Mouse (Mus musculus): ENCODE data around the gene Klhl20. TPM values are rescaled to one million over a fixed set of nuclear protein-coding genes. Genes with fewer than 3 reads are reported as not detected.
A peak's percentile ranks its signal among the peaks of the same experiment; 100 is the strongest.
"Not testable (repeated sequence)": the region's sequence is repeated elsewhere in the genome, so short reads cannot be mapped to it uniquely, and the experiment has no call there.

Gene Klhl20
- polyA plus RNA-seq (2015; fragmentation: Nextera tagmentation; extraction: Ambion mirVana) = 22.4 and 23.4 TPM in 2 replicates

GRCm38 (mm10) chr1:161130726-161131664 is at the start of gene Klhl20:
Gene Klhl20, minus strand, starts transcription at chr1:161131511.
- H3K4me1 ChIP-seq (replicated peaks; ENCODE audit: control insufficient read depth, insufficient read depth, low read length) = peaks cover 13% of the 10 kb centered on the region
- H3K27ac ChIP-seq (ENCODE audit: low read length) = peak within 1 kb of the TSS; percentile 82
- peak; percentile 99 for ATAC-seq
- no peaks in the 10 kb centered on the region for H3K9me3 ChIP-seq (ENCODE audit: control insufficient read depth, low read length)
- no peaks in the 10 kb centered on the region for H3K36me3 ChIP-seq (ENCODE audit: control insufficient read depth, insufficient read depth)
- peak within 1 kb of the TSS; percentile 95 for H3K4me3 ChIP-seq (replicated peaks; ENCODE audit: low read length)
- WGBS = 2% methylated on average over 41 of the region's 41 CpGs
- no peaks in the 10 kb centered on the region for H3K27me3 ChIP-seq (replicated peaks; ENCODE audit: control insufficient read depth, insufficient read depth, low read length)
- H3K4me2 ChIP-seq (ENCODE audit: low read length) = peak within 1 kb of the TSS; percentile 88
- H3K9ac ChIP-seq (replicated peaks; ENCODE audit: low read depth, low read length) = peak within 1 kb of the TSS; percentile 79

- Histone ChIP-seq H3K27me3 (replicated peaks; ENCODE audit: control insufficient read depth, insufficient read depth, low read length) (no peaks in the 10 kb centered on the region), H3K36me3 (ENCODE audit: control insufficient read depth, insufficient read depth) (no peaks in the 10 kb centered on the region), H3K4me1 (replicated peaks; ENCODE audit: control insufficient read depth, insufficient read depth, low read length) (no peaks in the 10 kb centered on the region), H3K4me2 (ENCODE audit: low read length) (no peak overlapping the region), H3K27ac (ENCODE audit: low read length) (no peak overlapping the region), H3K4me3 (replicated peaks; ENCODE audit: low read length) (no peak overlapping the region), H3K9me3 (ENCODE audit: control insufficient read depth, low read length) (peaks cover 6% of the 10 kb centered on the region), H3K9ac (replicated peaks; ENCODE audit: low read depth, low read length) (no peak overlapping the region)
- WGBS = 57% methylated on average over 8 of the region's 8 CpGs
- ATAC-seq = no peak
These were observed 49.4 kb upstream of the Klhl20 start for GRCm38 (mm10) chr1:161180674-161181073.

- under 1% methylated on average over 40 of the region's 40 CpGs for WGBS
- ATAC-seq = peak; percentile 98
- H3K4me2 ChIP-seq (ENCODE audit: low read length) = peak overlapping the region; percentile 68
- no peaks in the 10 kb centered on the region for H3K9me3 ChIP-seq (ENCODE audit: control insufficient read depth, low read length)
- peak overlapping the region; percentile 61 for H3K9ac ChIP-seq (replicated peaks; ENCODE audit: low read depth, low read length)
- peaks cover 3% of the 10 kb centered on the region for H3K4me1 ChIP-seq (replicated peaks; ENCODE audit: control insufficient read depth, insufficient read depth, low read length)
- H3K27me3 ChIP-seq (replicated peaks; ENCODE audit: control insufficient read depth, insufficient read depth, low read length) = peaks cover 2% of the 10 kb centered on the region; the same call in 1 of the 2 replicates
- H3K27ac ChIP-seq (ENCODE audit: low read length) = no peak overlapping the region
- H3K36me3 ChIP-seq (ENCODE audit: control insufficient read depth, insufficient read depth) = no peaks in the 10 kb centered on the region
- peak overlapping the region; percentile 47 for H3K4me3 ChIP-seq (replicated peaks; ENCODE audit: low read length)
These were observed 39.3 kb upstream of the Klhl20 start for GRCm38 (mm10) chr1:161170651-161171050.

- Histone ChIP-seq H3K9me3 (ENCODE audit: control insufficient read depth, low read length) (no peaks in the 10 kb centered on the region), H3K27ac (ENCODE audit: low read length) (no peak overlapping the region), H3K9ac (replicated peaks; ENCODE audit: low read depth, low read length) (no peak overlapping the region), H3K36me3 (ENCODE audit: control insufficient read depth, insufficient read depth) (no peaks in the 10 kb centered on the region), H3K27me3 (replicated peaks; ENCODE audit: control insufficient read depth, insufficient read depth, low read length) (no peaks in the 10 kb centered on the region), H3K4me3 (replicated peaks; ENCODE audit: low read length) (no peak overlapping the region), H3K4me2 (ENCODE audit: low read length) (no peak overlapping the region), H3K4me1 (replicated peaks; ENCODE audit: control insufficient read depth, insufficient read depth, low read length) (no peaks in the 10 kb centered on the region)
- no peak for ATAC-seq
- WGBS = 78% methylated on average over 4 of the region's 4 CpGs
These were observed 29.0 kb upstream of the Klhl20 start for GRCm38 (mm10) chr1:161160266-161160665.

- Histone ChIP-seq H3K4me3 (replicated peaks; ENCODE audit: low read length) (no peak within 1 kb of the TSS), H3K27me3 (replicated peaks; ENCODE audit: control insufficient read depth, insufficient read depth, low read length) (no peaks in the 10 kb centered on the region), H3K9me3 (ENCODE audit: control insufficient read depth, low read length) (no peaks in the 10 kb centered on the region), H3K4me1 (replicated peaks; ENCODE audit: control insufficient read depth, insufficient read depth, low read length) (no peaks in the 10 kb centered on the region), H3K36me3 (ENCODE audit: control insufficient read depth, insufficient read depth) (no peaks in the 10 kb centered on the region), H3K27ac (ENCODE audit: low read length) (no peak within 1 kb of the TSS), H3K9ac (replicated peaks; ENCODE audit: low read depth, low read length) (no peak within 1 kb of the TSS), H3K4me2 (ENCODE audit: low read length) (no peak within 1 kb of the TSS)
- 79% methylated on average over 3 of the region's 3 CpGs for WGBS
- no peak for ATAC-seq
These were observed 27.9 kb upstream of the Klhl20 start, which contains the start of gene Tex50 for GRCm38 (mm10) chr1:161159214-161159613. Gene Tex50, minus strand, starts transcription at chr1:161159314.

- no peak overlapping the region for H3K27ac ChIP-seq (ENCODE audit: low read length)
- no peaks in the 10 kb centered on the region for H3K4me1 ChIP-seq (replicated peaks; ENCODE audit: control insufficient read depth, insufficient read depth, low read length)
- no peak for ATAC-seq
- H3K27me3 ChIP-seq (replicated peaks; ENCODE audit: control insufficient read depth, insufficient read depth, low read length) = no peaks in the 10 kb centered on the region
- H3K4me3 ChIP-seq (replicated peaks; ENCODE audit: low read length) = no peak overlapping the region
- H3K4me2 ChIP-seq (ENCODE audit: low read length) = no peak overlapping the region
- H3K9ac ChIP-seq (replicated peaks; ENCODE audit: low read depth, low read length) = no peak overlapping the region
- H3K36me3 ChIP-seq (ENCODE audit: control insufficient read depth, insufficient read depth) = no peaks in the 10 kb centered on the region
- no peaks in the 10 kb centered on the region for H3K9me3 ChIP-seq (ENCODE audit: control insufficient read depth, low read length)
- WGBS = 73% methylated on average over 10 of the region's 10 CpGs
These were observed 25.2 kb upstream of the Klhl20 start for GRCm38 (mm10) chr1:161156546-161156945.

GRCm38 (mm10) chr1:161151098-161151497 is 19.8 kb upstream of the Klhl20 start:
- Histone ChIP-seq H3K27ac (ENCODE audit: low read length) (no peak overlapping the region), H3K9ac (replicated peaks; ENCODE audit: low read depth, low read length) (no peak overlapping the region), H3K27me3 (replicated peaks; ENCODE audit: control insufficient read depth, insufficient read depth, low read length) (no peaks in the 10 kb centered on the region), H3K4me2 (ENCODE audit: low read length) (no peak overlapping the region; the same call in 1 of the 2 replicates), H3K4me3 (replicated peaks; ENCODE audit: low read length) (no peak overlapping the region), H3K36me3 (ENCODE audit: control insufficient read depth, insufficient read depth) (no peaks in the 10 kb centered on the region), H3K9me3 (ENCODE audit: control insufficient read depth, low read length) (no peaks in the 10 kb centered on the region), H3K4me1 (replicated peaks; ENCODE audit: control insufficient read depth, insufficient read depth, low read length) (0 out of 2 replicates have a peak, but pooled peaks cover 3% of the 10 kb centered on the region)
- 36% methylated on average over 6 of the region's 6 CpGs for WGBS
- no peak for ATAC-seq

- H3K27me3 ChIP-seq (replicated peaks; ENCODE audit: control insufficient read depth, insufficient read depth, low read length) = no peaks in the 10 kb centered on the region
- no peak overlapping the region for H3K27ac ChIP-seq (ENCODE audit: low read length)
- WGBS = 73% methylated on average over 2 of the region's 2 CpGs
- H3K4me1 ChIP-seq (replicated peaks; ENCODE audit: control insufficient read depth, insufficient read depth, low read length) = peaks cover 6% of the 10 kb centered on the region
- no peaks in the 10 kb centered on the region for H3K36me3 ChIP-seq (ENCODE audit: control insufficient read depth, insufficient read depth)
- H3K9ac ChIP-seq (replicated peaks; ENCODE audit: low read depth, low read length) = no peak overlapping the region
- H3K4me3 ChIP-seq (replicated peaks; ENCODE audit: low read length) = no peak overlapping the region
- H3K9me3 ChIP-seq (ENCODE audit: control insufficient read depth, low read length) = no peaks in the 10 kb centered on the region
- no peak overlapping the region for H3K4me2 ChIP-seq (ENCODE audit: low read length)
- ATAC-seq = no peak
These were observed 16.6 kb upstream of the Klhl20 start for GRCm38 (mm10) chr1:161147888-161148287.

GRCm38 (mm10) chr1:161145611-161146010 is 14.3 kb upstream of the Klhl20 start:
- WGBS = 86% methylated on average over 8 of the region's 8 CpGs

More at GRCm38 (mm10) chr1:161145611-161146010, 14.3 kb upstream of the Klhl20 start:
- H3K9ac ChIP-seq (replicated peaks; ENCODE audit: low read depth, low read length); H3K4me3 ChIP-seq (replicated peaks; ENCODE audit: low read length); ATAC-seq; H3K27me3 ChIP-seq (replicated peaks; ENCODE audit: control insufficient read depth, insufficient read depth, low read length); H3K9me3 ChIP-seq (ENCODE audit: control insufficient read depth, low read length); H3K27ac ChIP-seq (ENCODE audit: low read length); H3K4me2 ChIP-seq (ENCODE audit: low read length); H3K36me3 ChIP-seq (ENCODE audit: control insufficient read depth, insufficient read depth); H3K4me1 ChIP-seq (replicated peaks; ENCODE audit: control insufficient read depth, insufficient read depth, low read length): not testable (repeated sequence)
